Mouse (Mus musculus) common myeloid progenitor, adult 5-6 weeks (primary cell): Measurements from ENCODE around the gene Sdc4. TPM values are rescaled to one million over a fixed set of nuclear protein-coding genes. Genes with fewer than 3 reads are reported as not detected.

Source experiments
- ATAC-seq: replicated peaks from 2 replicates; pipeline ENCODE4 v1.8.0; 2016; ENCODE audit warnings: low read depth, mild to moderate bottlenecking, moderate TSS enrichment, inconsistent platforms; ENCODE audit not compliant: poor library complexity, severe bottlenecking
- total RNA-seq: library from RNA; stranded (forward); fragments of 200-1000, 187-1606 nt; gene quantifications from 2 replicates; pipeline ENCODE4 v1.2.3, GENCODE M21; 2017

Sdc4 gene
- total RNA-seq, 1 experiment from 2014 or later: 0.05 TPM

DNA sequence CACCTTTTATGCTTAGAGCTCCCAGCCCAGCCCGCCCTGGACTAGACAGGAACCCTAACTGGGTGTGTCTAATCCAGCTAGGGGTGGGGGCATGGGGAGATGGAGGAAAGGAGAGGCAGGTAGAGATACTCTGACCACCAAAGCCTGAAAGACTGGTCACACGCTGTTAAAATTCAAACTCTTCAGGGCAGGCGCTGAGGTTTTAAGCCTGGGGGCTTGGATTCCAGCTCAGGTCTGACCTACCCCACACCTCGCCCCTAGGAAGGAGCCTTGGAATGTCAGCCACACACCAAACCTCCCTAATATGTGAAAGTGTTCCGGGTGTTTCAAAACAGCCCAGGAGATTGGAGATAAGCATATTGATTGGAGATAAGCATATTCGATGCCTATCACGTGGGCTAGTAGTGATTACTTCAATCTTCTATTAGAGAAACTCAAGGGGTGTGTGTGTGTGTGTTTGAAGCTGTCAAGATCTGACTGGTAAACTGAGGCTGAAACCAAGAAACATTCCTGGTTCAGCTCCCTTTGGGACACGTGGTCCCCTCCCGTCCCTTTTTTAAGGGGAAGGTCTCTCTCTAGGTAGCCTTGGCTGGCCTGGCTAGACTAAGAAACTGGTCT, 10.3 kb downstream of the Sdc4 start:
- ATAC-seq: no peak

DNA sequence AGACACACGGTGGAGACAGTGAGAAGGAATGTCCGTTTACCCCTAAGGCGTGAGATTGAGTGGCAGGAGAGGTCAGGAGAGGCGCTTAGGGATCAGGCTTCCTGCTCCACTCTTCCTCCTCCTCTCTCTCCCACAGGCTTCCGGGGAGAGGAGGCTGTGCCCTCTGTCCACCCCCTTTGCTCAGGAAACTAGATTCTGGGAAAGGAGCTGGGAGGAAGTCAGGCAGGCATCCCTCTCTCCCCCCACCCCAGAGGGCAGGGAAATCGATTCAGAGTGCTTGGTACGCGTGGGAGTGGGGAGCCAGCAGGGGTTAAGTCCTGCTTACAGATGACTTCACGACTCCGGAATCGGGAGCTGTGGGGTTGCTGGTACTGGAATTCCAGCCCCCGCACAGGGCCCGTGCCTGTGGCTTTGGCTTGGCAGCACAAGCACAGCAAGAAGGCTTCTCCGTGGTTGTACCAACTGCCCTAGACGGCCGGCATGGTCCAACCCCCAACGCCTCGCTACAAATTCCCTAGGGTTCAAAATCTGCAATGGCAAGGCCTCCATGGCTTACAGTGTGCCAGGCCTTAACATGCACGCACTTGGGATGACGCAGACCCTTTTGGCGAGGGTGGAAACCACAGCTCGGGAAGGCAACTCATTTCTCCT, 11.0 kb downstream of the Sdc4 start:
- ATAC-seq: no peak

- no peak for ATAC-seq
Measured at GRCm38 (mm10) chr2:164431676-164432465, 11.8 kb downstream of the Sdc4 start.

DNA sequence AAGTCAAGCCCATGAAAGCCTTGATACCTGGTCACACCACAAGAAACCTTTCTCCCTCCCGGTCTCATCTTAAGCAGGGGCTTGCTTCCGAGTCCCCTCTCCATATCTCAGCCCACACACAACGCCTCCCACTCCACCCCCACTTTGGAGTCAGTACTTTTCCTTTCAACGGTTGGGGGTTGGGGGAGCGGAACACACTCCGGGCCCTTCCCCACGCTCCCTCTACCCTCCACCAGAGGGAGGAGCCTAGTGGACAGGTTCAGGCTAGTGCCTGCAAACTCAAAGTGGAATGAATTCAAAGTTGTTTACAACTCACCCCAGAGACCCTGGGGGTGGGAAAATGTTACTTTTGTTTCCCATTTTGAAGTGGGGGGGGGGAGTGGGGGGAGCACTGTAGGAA, 13.0 kb downstream of the Sdc4 start:
- 0 out of 2 replicates have a peak, but pooled peaks have one; percentile 50 for ATAC-seq

DNA sequence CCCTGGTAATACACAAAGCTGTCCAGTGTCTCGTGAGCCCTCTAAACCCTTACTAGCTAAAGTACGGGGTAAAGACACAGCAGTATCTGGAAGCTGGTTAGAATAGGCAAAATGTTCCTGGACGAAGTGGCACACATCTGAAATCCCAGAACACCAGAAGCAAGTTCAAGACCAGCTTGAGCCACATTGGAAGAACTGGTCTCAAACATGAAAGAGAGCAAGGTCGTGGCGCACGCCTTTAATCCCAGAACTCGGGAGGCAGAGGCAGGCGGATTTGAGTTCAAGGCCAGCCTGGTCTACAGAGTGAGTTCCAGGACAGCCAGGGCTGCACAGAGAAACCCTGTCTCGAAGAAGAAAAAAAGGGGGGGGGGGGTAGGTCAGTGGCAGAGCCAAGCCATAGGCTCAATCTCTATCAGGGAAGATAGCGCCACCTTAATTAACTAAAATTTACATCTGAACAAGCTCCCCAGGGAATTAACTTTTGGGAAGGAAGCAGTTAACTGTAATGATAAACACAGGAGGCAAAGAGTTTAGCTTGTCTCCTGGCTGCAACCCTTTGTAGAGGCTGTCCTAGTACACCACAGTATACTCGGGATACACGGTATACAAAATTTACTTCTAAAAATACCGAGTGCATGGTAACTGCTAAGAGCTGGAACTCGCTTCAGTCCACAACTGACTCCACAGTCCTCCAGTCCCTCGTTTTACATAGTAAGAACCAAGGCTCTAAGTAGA, 13.6 kb downstream of the Sdc4 start:
- no peak for ATAC-seq

GRCm38 (mm10) chr2:164428451-164428850, 15.2 kb downstream of the Sdc4 start:
- no peak for ATAC-seq

DNA sequence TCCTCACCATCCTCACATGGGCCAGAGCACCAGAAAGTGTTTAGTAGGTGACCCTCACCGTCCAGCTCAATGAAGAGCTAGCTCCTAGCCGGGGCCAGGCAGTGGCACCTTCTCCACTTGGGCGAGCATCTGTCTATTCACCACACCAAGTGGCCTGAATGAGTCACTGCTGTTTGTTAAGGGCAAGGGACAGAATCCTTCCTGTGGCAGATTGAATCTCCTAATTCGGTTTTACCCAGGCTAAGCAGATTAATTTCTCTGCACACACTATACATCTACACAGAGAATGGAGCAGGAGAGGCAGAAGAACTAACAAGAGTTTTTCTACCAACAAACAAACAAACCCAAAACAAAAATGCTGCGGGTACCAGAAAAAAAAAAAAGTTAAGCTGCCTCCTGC, 16.7 kb downstream of the Sdc4 start:
- no peak for ATAC-seq

DNA sequence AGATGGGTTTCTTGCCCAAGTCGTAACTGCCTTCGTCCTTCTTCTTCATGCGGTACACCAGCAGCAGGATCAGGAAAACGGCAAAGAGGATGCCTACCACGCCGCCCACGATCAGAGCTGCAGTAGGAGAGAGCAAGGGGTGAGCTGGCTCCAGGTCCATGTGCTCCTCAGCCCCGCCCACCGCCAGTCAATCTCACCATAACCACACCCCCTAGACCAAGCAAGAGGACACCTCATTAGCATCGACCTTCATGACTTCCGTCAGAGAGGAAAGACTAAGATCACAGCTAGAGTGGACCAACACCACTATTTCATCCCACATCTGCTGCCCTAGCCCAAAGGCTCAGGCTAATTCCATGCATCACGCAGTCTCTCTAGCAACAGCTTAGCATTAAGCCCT, 17.6 kb downstream of the Sdc4 start:
- no peak for ATAC-seq

DNA sequence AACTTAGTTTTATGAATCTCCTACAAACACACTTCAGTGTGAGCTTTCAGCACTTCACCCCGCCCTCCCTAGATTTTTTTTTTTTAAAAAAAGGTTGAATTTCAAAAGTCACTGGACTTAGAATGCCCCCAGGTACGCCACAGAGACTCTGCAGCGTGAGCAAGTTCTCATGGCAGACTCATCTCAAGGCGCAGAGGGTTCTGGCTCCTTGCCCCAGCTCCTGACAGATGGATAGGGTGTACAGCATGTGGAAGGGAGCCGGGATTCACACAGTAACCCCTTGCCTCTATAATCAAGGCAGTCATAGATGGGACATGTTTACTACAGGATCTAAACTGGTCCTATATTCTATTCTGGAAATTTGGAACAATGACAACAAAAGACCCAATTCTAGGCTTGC, 18.3 kb downstream of the Sdc4 start:
- no peak for ATAC-seq

- ATAC-seq: no peak
Measured at GRCm38 (mm10) chr2:164424406-164424805, 19.3 kb downstream of the Sdc4 start.

GRCm38 (mm10) chr2:164423464-164423863, 20.2 kb downstream of the Sdc4 start:
- no peak for ATAC-seq

- ATAC-seq: no peak
Measured at GRCm38 (mm10) chr2:164422675-164423393, 20.9 kb downstream of the Sdc4 start.

DNA sequence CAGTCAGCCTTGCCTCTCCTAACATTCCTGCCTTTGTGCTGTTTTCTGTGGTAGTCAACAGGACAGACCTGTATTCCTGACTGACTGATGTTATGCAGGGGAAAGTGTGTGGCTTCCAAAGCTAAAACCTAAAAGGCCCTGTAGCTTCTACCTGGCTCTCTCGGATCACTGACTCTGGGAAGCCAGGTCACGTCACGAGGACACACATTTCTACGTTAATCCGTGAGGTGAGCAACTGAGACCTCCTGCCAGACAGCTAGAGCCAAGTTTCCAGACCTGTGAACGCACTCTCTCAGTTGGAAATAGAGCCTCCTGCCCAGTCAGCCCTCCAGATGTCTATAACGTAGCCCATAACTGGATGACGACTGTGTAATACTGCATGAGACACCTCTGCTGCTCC, 21.7 kb downstream of the Sdc4 start:
- no peak for ATAC-seq

DNA sequence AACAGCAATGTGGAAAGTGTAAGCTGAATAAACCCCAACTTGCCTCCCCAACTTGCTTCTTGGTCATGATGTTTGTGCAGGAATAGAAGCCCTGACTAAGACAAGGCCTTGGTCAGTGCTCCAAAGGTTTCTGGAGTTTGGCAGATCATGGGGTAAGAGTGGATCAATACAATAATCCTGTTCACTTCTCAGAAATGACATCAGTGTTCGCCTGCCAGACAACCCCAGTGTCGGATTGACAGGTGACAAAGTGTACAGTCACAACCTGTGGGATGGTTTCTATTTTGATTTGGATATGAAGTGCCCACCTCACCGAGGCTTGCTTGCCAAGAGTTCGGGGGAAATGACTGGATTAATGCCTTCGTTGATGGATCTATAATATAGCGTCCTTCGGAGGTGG, 22.4 kb downstream of the Sdc4 start:
- no peak for ATAC-seq

- no peak for ATAC-seq
Measured at GRCm38 (mm10) chr2:164419489-164419888, 24.2 kb downstream of the Sdc4 start.

- no peak for ATAC-seq
Measured at GRCm38 (mm10) chr2:164418308-164418875, 25.3 kb downstream of the Sdc4 start.

DNA sequence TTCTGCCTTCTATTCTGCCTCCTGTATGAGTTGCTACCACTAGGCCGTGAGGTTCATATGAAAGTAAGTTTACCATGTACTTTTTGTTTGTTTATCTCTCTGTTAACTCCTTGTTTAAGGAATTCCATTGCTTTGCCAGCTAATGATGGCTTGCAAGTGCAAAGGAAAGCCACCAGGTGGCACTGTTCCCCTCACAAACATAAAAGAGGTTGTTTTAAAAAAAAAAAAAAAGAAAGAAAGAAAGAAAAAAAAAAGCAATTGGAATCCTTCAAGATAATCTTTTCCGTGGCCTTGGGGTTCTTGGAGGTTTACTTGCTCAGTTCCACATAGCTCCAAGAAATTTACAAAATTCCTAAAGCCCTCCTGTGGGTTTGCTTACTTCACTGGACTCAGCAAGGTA, 26.5 kb downstream of the Sdc4 start:
- no peak for ATAC-seq

- no peak for ATAC-seq
Measured at GRCm38 (mm10) chr2:164414581-164414980, 29.1 kb downstream of the Sdc4 start.

- no peak for ATAC-seq
Measured at GRCm38 (mm10) chr2:164414167-164414566, 29.5 kb downstream of the Sdc4 start.

- peak; percentile 61 for ATAC-seq
Measured at GRCm38 (mm10) chr2:164407708-164408107, 36.0 kb downstream of the Sdc4 start.
